Mouse (Mus musculus) activated CD4-positive, CD25-positive, alpha-beta regulatory T cell, adult 4 months (primary cell): ENCODE results near the gene Notch2. TPM values are rescaled to one million over a fixed set of nuclear protein-coding genes. Genes with fewer than 3 reads are reported as not detected.

ENCODE experiments used
- ATAC-seq: one replicate; pipeline ENCODE4 v1.8.0; 2017
- polyA plus RNA-seq, 2 experiments: library from polyadenylated mRNA; unstranded; fragments of 100-300 nt; shearing (Covaris generic); gene quantifications; one replicate each; pipeline ENCODE4 v1.2.1; 2017

Notch2 gene
- polyA plus RNA-seq, 2 experiments from 2014 or later, result 14.1 to 17.5 TPM

- no peak for ATAC-seq
Observed at GRCm38 (mm10) chr3:97998349-97998748, 15.0 kb upstream of the Notch2 start.

- ATAC-seq, result no peak
Observed at GRCm38 (mm10) chr3:98003558-98003957, 9.8 kb upstream of the Notch2 start.

- ATAC-seq, result no peak
Observed at GRCm38 (mm10) chr3:98004231-98004630, 9.1 kb upstream of the Notch2 start.

GRCm38 (mm10) chr3:98005306-98005705, 8.0 kb upstream of the Notch2 start:
- ATAC-seq, result no peak

- ATAC-seq, result no peak
Observed at GRCm38 (mm10) chr3:98006046-98006691, 7.2 kb upstream of the Notch2 start.

GRCm38 (mm10) chr3:98006973-98007372, 6.4 kb upstream of the Notch2 start:
- ATAC-seq, result no peak

GRCm38 (mm10) chr3:98008143-98008542, 5.2 kb upstream of the Notch2 start:
- no peak for ATAC-seq

- no peak for ATAC-seq
Observed at GRCm38 (mm10) chr3:98009190-98009840, 4.0 kb upstream of the Notch2 start.

GRCm38 (mm10) chr3:98013086-98013400, 284 bp upstream of the Notch2 start:
- no peak for ATAC-seq

GRCm38 (mm10) chr3:98015205-98016171, 2.2 kb downstream of the Notch2 start:
- no peak for ATAC-seq

GRCm38 (mm10) chr3:98016901-98017591, 3.7 kb downstream of the Notch2 start:
- ATAC-seq, result no peak

GRCm38 (mm10) chr3:98018187-98018586, 4.9 kb downstream of the Notch2 start:
- ATAC-seq, result no peak

GRCm38 (mm10) chr3:98020431-98021229, 7.3 kb downstream of the Notch2 start:
- ATAC-seq, result no peak

GRCm38 (mm10) chr3:98024288-98024848, 11.0 kb downstream of the Notch2 start:
- no peak for ATAC-seq

- no peak for ATAC-seq
Observed at GRCm38 (mm10) chr3:98025521-98025920, 12.2 kb downstream of the Notch2 start.

GRCm38 (mm10) chr3:98025921-98026880, 12.9 kb downstream of the Notch2 start:
- no peak for ATAC-seq

GRCm38 (mm10) chr3:98027371-98027774, 14.0 kb downstream of the Notch2 start:
- peak; percentile 90 for ATAC-seq

- no peak for ATAC-seq
Observed at GRCm38 (mm10) chr3:98028072-98028471, 14.7 kb downstream of the Notch2 start.

GRCm38 (mm10) chr3:98028936-98029335, 15.6 kb downstream of the Notch2 start:
- no peak for ATAC-seq

GRCm38 (mm10) chr3:98031104-98031503, 17.8 kb downstream of the Notch2 start:
- ATAC-seq, result no peak
